Mouse (Mus musculus): Measurements from ENCODE around the gene Gad1. TPM values are rescaled to one million over a fixed set of nuclear protein-coding genes. Genes with fewer than 3 reads are reported as not detected.

The Gad1 gene
- polyA plus RNA-seq, 1 experiment from 2014 or later: 49.7 TPM

DNA sequence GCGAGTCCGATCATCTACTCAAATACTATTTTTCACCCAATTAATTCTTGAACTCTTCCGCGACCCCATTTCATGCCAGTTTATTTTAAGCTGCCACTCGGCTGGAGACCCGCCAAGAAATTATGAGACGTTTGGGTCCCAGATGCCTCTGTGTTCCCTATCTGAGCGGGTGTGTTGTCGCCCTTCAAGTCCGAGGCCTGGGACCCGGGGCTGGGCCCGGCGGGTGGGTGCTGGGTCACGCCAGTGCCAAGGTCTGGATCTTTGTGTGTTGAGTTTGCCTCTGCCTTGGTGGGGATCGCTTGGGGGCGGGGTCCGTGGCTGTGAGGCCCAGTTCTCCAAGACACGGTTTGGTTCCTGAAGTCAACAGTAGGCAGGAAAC lies 13.7 kb downstream of the Gad1 start:
- Histone ChIP-seq H3K4me1 (replicated peaks) (peaks cover 79% of the 10 kb centered on the region), H3K9ac (peak overlapping the region; percentile 85), H3K9me3 (no peaks in the 10 kb centered on the region), H3K27ac (peak overlapping the region; percentile 96), H3K4me2 (peak overlapping the region; percentile 59), H3K36me3 (no peaks in the 10 kb centered on the region; the same call in 1 of the 2 replicates), H3K4me3 (peak overlapping the region; percentile 54), H3K27me3 (peaks cover 94% of the 10 kb centered on the region)
- 1% methylated on average over 18 of the region's 18 CpGs for WGBS
- ATAC-seq (ENCODE audit: low FRiP score): no peak

GRCm38 (mm10) chr2:70567071-70567681 lies 14.3 kb downstream of the Gad1 start:
- 0 out of 2 replicates have a peak, but pooled peaks have one; percentile 27 for ATAC-seq (ENCODE audit: low FRiP score)
- no peaks in the 10 kb centered on the region; the same call in 1 of the 2 replicates for H3K36me3 ChIP-seq
- peaks cover 95% of the 10 kb centered on the region for H3K27me3 ChIP-seq

DNA sequence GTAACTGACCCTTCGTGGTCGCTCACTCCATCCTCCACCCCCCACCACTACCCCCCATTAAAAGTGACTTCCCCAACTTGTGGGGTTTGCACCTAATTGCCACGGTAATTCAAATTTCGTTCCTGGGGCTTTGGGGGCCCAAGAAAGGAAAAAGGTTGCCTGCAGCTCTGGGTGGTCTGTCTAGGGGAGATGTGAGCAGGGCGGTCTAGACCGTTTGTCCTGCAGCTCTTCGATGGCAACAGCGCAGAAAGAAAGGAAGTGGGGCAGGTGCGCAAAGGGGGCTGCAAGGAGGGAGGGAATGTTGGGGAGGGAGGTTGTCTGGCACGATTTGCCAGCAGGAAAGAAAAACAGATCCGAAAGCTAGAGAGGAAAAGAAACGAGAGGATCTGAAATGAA lies 14.8 kb downstream of the Gad1 start:
- Histone ChIP-seq H3K4me2 (peak overlapping the region; percentile 59), H3K9me3 (no peaks in the 10 kb centered on the region), H3K36me3 (peaks cover 5% of the 10 kb centered on the region; the same call in 1 of the 2 replicates), H3K27ac (peak overlapping the region; percentile 96), H3K4me1 (replicated peaks) (peaks cover 73% of the 10 kb centered on the region), H3K27me3 (peaks cover 95% of the 10 kb centered on the region), H3K9ac (peak overlapping the region; percentile 85), H3K4me3 (peak overlapping the region; percentile 54)
- under 1% methylated on average over 12 of the region's 12 CpGs for WGBS
- ATAC-seq (ENCODE audit: low FRiP score): no peak

More at GRCm38 (mm10) chr2:70567071-70567681, 14.3 kb downstream of the Gad1 start:
- H3K9ac ChIP-seq: peak overlapping the region; percentile 85
- peaks cover 76% of the 10 kb centered on the region for H3K4me1 ChIP-seq (replicated peaks)
- WGBS: 1% methylated on average over 23 of the region's 23 CpGs
- H3K9me3 ChIP-seq: no peaks in the 10 kb centered on the region
- peak overlapping the region; percentile 54 for H3K4me3 ChIP-seq
- H3K4me2 ChIP-seq: peak overlapping the region; percentile 59
- peak overlapping the region; percentile 96 for H3K27ac ChIP-seq

GRCm38 (mm10) chr2:70568198-70568941 lies 15.5 kb downstream of the Gad1 start:
- Histone ChIP-seq H3K4me2 (peak overlapping the region; percentile 59), H3K4me1 (replicated peaks) (peaks cover 66% of the 10 kb centered on the region), H3K27ac (peak overlapping the region; percentile 96), H3K4me3 (peak overlapping the region; percentile 54), H3K36me3 (peaks cover 9% of the 10 kb centered on the region), H3K9me3 (no peaks in the 10 kb centered on the region), H3K27me3 (peaks cover 93% of the 10 kb centered on the region), H3K9ac (peak overlapping the region; percentile 85)
- peak; percentile 34 for ATAC-seq (ENCODE audit: low FRiP score)
- under 1% methylated on average over 34 of the region's 34 CpGs for WGBS

GRCm38 (mm10) chr2:70571698-70572097 lies 18.8 kb downstream of the Gad1 start:
- H3K27me3 ChIP-seq: peaks cover 65% of the 10 kb centered on the region
- H3K9me3 ChIP-seq: no peaks in the 10 kb centered on the region
- H3K36me3 ChIP-seq: peaks cover 21% of the 10 kb centered on the region
- 72% methylated on average over 4 of the region's 4 CpGs for WGBS
- H3K4me2 ChIP-seq: no peak overlapping the region
- H3K27ac ChIP-seq: no peak overlapping the region
- ATAC-seq (ENCODE audit: low FRiP score): no peak
- no peak overlapping the region for H3K4me3 ChIP-seq
- peaks cover 41% of the 10 kb centered on the region for H3K4me1 ChIP-seq (replicated peaks)
- H3K9ac ChIP-seq: no peak overlapping the region

- no peak overlapping the region for H3K4me3 ChIP-seq
- H3K27ac ChIP-seq: no peak overlapping the region
- no peak overlapping the region for H3K9ac ChIP-seq
- no peak for ATAC-seq (ENCODE audit: low FRiP score)
- WGBS: 52% methylated on average over 9 of the region's 9 CpGs
- peaks cover 21% of the 10 kb centered on the region for H3K36me3 ChIP-seq
- H3K4me2 ChIP-seq: no peak overlapping the region
- H3K4me1 ChIP-seq (replicated peaks): peaks cover 36% of the 10 kb centered on the region
- no peaks in the 10 kb centered on the region for H3K9me3 ChIP-seq
- H3K27me3 ChIP-seq: peaks cover 60% of the 10 kb centered on the region
Measured at GRCm38 (mm10) chr2:70572251-70572650, 19.4 kb downstream of the Gad1 start.

DNA sequence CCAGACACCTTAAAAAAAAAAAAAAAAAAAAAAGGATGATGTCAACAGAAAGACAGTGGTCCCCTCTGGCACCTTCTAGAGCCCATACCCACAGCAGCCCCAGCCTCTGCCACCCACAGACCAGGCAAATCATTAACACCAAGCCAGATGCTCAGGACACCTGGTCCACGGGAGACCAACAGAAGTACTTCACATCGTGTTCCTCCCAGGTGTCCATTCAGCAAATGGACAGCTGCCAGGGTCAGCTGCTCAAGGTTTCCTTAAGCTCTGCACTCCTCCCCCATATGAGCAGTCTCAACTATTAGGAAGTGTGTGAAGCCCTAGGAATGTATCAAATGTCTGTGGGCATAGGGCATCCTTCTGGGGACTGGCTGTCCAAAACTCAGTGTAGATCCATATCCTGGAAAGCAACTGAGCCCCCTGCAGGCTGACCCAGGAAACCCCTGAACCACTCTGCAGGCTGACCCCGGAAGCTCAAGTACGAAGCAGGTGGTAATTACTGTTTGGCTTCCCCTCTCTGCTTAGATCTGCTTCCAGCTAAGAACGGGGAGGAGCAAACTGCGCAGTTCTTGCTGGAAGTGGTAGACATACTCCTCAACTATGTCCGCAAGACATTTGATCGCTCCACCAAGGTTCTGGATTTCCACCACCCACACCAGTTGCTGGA lies 20.8 kb downstream of the Gad1 start:
- Histone ChIP-seq H3K27me3 (peaks cover 50% of the 10 kb centered on the region), H3K36me3 (peaks cover 26% of the 10 kb centered on the region), H3K9me3 (no peaks in the 10 kb centered on the region), H3K4me3 (no peak overlapping the region), H3K4me2 (no peak overlapping the region), H3K4me1 (replicated peaks) (peaks cover 24% of the 10 kb centered on the region), H3K27ac (no peak overlapping the region), H3K9ac (no peak overlapping the region)
- 79% methylated on average over 8 of the region's 8 CpGs for WGBS
- ATAC-seq (ENCODE audit: low FRiP score): no peak

- ATAC-seq (ENCODE audit: low FRiP score): no peak
- no peak overlapping the region for H3K4me2 ChIP-seq
- H3K9me3 ChIP-seq: no peaks in the 10 kb centered on the region
- H3K27ac ChIP-seq: no peak overlapping the region
- H3K36me3 ChIP-seq: peaks cover 50% of the 10 kb centered on the region
- no peak overlapping the region for H3K4me3 ChIP-seq
- WGBS: 95% methylated on average over 6 of the region's 6 CpGs
- H3K4me1 ChIP-seq (replicated peaks): peaks cover 8% of the 10 kb centered on the region
- no peak overlapping the region for H3K9ac ChIP-seq
- H3K27me3 ChIP-seq: no peaks in the 10 kb centered on the region
Measured at GRCm38 (mm10) chr2:70588200-70588599, 35.3 kb downstream of the Gad1 start.

DNA sequence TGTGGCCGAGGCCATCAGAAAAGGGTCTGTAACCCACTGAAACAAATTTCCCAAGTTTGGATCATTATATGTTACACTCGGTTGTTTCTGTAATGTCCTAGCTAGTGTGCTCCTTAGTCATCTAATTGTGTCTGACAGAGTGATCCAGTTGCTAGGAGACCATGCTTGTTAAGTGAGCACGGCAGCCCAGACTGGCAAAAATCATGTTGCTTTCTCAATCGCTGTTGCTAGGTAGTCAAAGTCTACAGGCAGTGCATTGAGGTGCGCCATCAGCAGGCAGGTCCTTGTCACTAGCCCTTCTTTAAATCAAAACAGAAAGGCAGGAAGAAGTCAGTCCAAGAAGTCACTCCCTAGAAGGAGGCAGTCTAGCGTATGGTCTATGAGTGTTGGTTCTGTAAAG lies 39.6 kb downstream of the Gad1 start:
- no peak overlapping the region for H3K9ac ChIP-seq
- H3K27ac ChIP-seq: no peak overlapping the region; the same call in 1 of the 2 replicates
- no peaks in the 10 kb centered on the region for H3K9me3 ChIP-seq
- H3K4me1 ChIP-seq (replicated peaks): peaks cover 8% of the 10 kb centered on the region
- WGBS: 51% methylated on average over 6 of the region's 6 CpGs
- no peak overlapping the region for H3K4me3 ChIP-seq
- no peaks in the 10 kb centered on the region for H3K27me3 ChIP-seq
- peaks cover 60% of the 10 kb centered on the region for H3K36me3 ChIP-seq
- no peak overlapping the region for H3K4me2 ChIP-seq
- ATAC-seq (ENCODE audit: low FRiP score): no peak

DNA sequence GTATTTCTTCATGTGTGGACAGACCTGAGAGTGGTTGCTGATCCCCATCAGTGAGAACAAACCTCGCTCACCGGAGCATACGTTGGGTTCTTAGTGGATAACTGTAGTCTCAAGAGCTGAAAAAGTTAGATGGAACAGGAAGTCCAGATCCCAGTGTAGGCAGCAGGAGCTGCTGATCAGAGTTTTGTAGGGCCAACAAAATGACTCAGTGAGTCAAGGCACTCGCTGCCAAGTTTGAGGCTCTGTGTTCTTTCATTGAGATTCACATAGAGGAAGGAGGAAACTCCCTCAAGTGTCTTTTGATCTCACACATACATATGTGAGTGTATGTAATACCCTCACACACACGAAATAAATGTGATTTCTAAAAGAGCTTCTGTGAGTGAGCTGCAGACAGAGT lies 40.8 kb downstream of the Gad1 start:
- no peak overlapping the region for H3K9ac ChIP-seq
- H3K36me3 ChIP-seq: peaks cover 60% of the 10 kb centered on the region
- no peak overlapping the region for H3K4me3 ChIP-seq
- WGBS: 92% methylated on average over 5 of the region's 5 CpGs
- H3K9me3 ChIP-seq: no peaks in the 10 kb centered on the region
- H3K4me1 ChIP-seq (replicated peaks): peaks cover 8% of the 10 kb centered on the region
- H3K27ac ChIP-seq: no peak overlapping the region
- ATAC-seq (ENCODE audit: low FRiP score): no peak
- H3K27me3 ChIP-seq: no peaks in the 10 kb centered on the region
- H3K4me2 ChIP-seq: no peak overlapping the region

DNA sequence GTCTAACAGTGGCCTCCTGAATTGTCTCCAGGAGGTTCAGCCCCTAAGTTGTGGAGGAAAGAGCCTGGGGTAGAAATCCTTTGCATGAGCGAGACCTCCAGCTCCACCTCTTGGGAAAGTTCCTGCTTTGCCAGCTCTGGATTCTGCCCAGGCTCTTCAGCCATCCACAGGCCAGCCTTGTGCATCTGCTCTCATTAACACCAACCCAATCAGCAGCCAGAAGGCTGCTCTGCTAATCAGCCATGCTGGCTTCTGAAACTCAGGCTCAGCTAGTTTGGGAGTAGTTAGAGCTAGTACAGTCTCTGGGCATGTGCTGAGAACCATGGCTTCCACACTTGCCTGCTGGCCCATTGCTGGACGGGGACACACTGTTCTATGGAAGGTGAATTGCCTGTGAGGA lies 43.0 kb downstream of the Gad1 start:
- peaks cover 66% of the 10 kb centered on the region for H3K36me3 ChIP-seq
- no peaks in the 10 kb centered on the region for H3K27me3 ChIP-seq
- no peak for ATAC-seq (ENCODE audit: low FRiP score)
- H3K4me3 ChIP-seq: no peak overlapping the region
- peaks cover 8% of the 10 kb centered on the region for H3K4me1 ChIP-seq (replicated peaks)
- no peak overlapping the region for H3K27ac ChIP-seq
- H3K9me3 ChIP-seq: no peaks in the 10 kb centered on the region
- WGBS: 83% methylated on average over 2 of the region's 2 CpGs
- no peak overlapping the region for H3K9ac ChIP-seq
- no peak overlapping the region for H3K4me2 ChIP-seq

DNA sequence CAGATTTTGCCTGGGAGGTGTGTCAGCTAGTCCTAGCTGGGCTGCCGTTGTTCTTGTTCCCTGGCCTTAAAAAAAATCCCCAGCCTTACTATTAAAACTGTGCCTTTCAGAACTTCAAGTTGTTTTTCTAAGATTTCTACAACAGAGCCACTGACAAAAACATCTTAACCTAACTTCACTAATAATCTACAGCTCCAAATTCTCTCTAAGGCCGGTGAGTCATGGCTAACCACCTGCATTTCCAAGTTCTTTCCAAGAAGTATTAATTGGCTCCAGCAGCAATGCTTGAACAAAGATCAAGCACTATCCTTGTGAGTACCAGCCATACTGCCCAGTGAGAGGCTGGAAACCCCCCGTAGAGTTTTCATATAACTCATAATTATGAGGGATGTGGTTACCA lies 56.9 kb downstream of the Gad1 start:
- Histone ChIP-seq H3K27ac (no peak overlapping the region), H3K36me3 (peaks cover 12% of the 10 kb centered on the region), H3K4me2 (no peak overlapping the region), H3K4me3 (no peak overlapping the region), H3K27me3 (no peaks in the 10 kb centered on the region), H3K9ac (no peak overlapping the region), H3K4me1 (replicated peaks) (no peaks in the 10 kb centered on the region), H3K9me3 (peaks cover 9% of the 10 kb centered on the region; the same call in 1 of the 2 replicates)
- ATAC-seq (ENCODE audit: low FRiP score): no peak
- 86% methylated on average over 3 of the region's 3 CpGs for WGBS
